Mouse (Mus musculus) liver, embryonic 13.5 days (tissue): ENCODE data around the gene Hspb8. TPM values are rescaled to one million over a fixed set of nuclear protein-coding genes. Genes with fewer than 3 reads are reported as not detected.
"Not testable (repeated sequence)": the region's sequence is repeated elsewhere in the genome, so short reads cannot be mapped to it uniquely, and the experiment has no call there.

ENCODE experiments used
- ATAC-seq: fragments of 200-750 bp; cut with Nextera tagmentation; 2 replicates; pipeline ENCODE4 v1.8.0; 2017; ENCODE audit warnings: low read depth, mild to moderate bottlenecking, moderate number of reproducible peaks, moderate library complexity
- DNase-seq: peaks from one replicate; pipeline ENCODE4 v3.0.0; 2022
- H3K27ac ChIP-seq: fragments of 300-500 bp; sonication (generic); 2 replicates; pipeline ENCODE4 v1.5.1; 2015; ENCODE audit warnings: moderate library complexity, mild to moderate bottlenecking, inconsistent platforms
- H3K27me3 ChIP-seq: fragments of 300-500 bp; sonication (generic); 2 replicates; pipeline ENCODE4 v1.6.1; 2015; ENCODE audit warnings: mild to moderate bottlenecking, inconsistent platforms
- H3K36me3 ChIP-seq: fragments of 300-500 bp; sonication (generic); 2 replicates; pipeline ENCODE4 v1.6.1; 2015; ENCODE audit warnings: mild to moderate bottlenecking, inconsistent platforms
- H3K4me1 ChIP-seq: fragments of 300-500 bp; sonication (generic); replicated peaks from 2 replicates; pipeline ENCODE4 v1.6.1; 2015; ENCODE audit warnings: inconsistent platforms
- H3K4me2 ChIP-seq: fragments of 300-500 bp; sonication (generic); 2 replicates; pipeline ENCODE4 v1.6.1; 2015; ENCODE audit warnings: inconsistent platforms, mild to moderate bottlenecking, moderate library complexity
- H3K4me3 ChIP-seq: fragments of 300-500 bp; sonication (generic); replicated peaks from 2 replicates; pipeline ENCODE4 v1.5.1; 2015; ENCODE audit warnings: mild to moderate bottlenecking, inconsistent platforms
- H3K9ac ChIP-seq: fragments of 300-500 bp; sonication (generic); 2 replicates; pipeline ENCODE4 v1.6.1; 2015; ENCODE audit warnings: mild to moderate bottlenecking, inconsistent platforms
- H3K9me3 ChIP-seq: fragments of 300-500 bp; sonication (generic); replicated peaks from 2 replicates; pipeline ENCODE4 v1.6.1; 2016; ENCODE audit warnings: inconsistent platforms
- WGBS: fragments of 180-500 bp; shearing (Covaris S2); methylation state at CpG from one replicate; pipeline ENCODE4 v1.1.7; 2015; ENCODE audit not compliant: insufficient replicate concordance; 5-methylcytosine and 5-hydroxymethylcytosine counted together
- polyA plus RNA-seq: library from polyadenylated mRNA; unstranded; fragments of >200 nt; fragmentation: Nextera tagmentation; extraction: Ambion mirVana; gene quantifications from 2 replicates; pipeline ENCODE4 v1.2.1, GENCODE M21; 2015

Hspb8 gene
- polyA plus RNA-seq, 1 experiment from 2014 or later = 1.1 TPM

DNA sequence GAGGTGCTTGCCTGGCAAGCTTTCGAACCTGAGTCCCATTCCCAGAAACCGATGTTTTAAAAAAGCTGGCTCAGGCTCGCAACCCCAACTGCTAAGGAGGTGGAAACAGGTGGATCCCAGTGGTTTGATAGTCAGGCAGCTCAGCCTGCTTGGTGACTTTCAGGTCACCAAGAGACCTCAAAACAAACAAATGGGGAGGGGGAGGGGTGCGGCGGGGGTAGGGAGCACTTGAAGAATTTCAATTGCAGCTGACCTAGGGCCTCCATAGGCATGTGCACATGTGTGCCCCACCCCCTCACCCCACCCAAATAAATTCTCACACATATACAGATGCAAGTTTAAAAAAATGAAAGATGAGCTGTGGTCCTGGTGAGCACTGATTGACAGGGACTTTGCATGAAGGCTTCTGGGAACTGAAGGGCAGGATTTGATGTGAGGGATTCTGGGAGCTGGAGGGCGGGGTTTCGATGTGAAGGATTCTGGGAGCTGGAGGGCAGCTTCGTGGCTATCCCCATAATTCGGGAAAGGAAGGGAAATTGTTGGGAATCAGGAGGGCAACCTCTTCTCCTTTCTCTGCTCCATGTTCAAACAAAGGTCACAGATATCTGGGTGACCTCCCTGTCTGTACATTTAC, 35.2 kb downstream of the Hspb8 start:
- no peaks in the 10 kb centered on the region for H3K36me3 ChIP-seq
- H3K27me3 ChIP-seq = no peaks in the 10 kb centered on the region
- 55% methylated on average over 9 of the region's 9 CpGs for WGBS
- no peak overlapping the region for H3K4me2 ChIP-seq
- no peak overlapping the region for H3K9ac ChIP-seq
- H3K9me3 ChIP-seq = no peaks in the 10 kb centered on the region
- no peak for ATAC-seq
- no peak for DNase-seq
- H3K4me1 ChIP-seq = no peaks in the 10 kb centered on the region
- H3K4me3 ChIP-seq = no peak overlapping the region
- H3K27ac ChIP-seq = no peak overlapping the region

DNA sequence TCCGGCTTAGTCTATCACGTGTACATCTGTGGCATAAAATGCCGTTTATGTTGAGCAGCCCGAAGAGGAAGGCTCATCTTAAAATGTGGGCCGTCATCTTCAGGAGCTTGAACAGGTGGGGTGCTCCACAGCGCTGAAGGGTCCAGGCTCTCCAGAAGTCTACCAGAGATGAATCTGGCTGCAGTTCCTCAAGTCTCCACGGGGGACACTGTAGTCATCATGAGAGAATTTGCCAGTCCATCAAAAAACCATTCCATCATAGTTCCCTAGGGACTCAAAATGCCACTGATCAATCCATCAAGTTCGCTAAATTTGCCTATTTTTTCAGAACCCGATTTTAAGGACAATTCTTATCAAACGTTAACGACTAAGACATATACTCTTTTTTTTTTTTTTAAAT, 36.6 kb downstream of the Hspb8 start:
- no peaks in the 10 kb centered on the region for H3K4me1 ChIP-seq
- 29% methylated on average over 11 of the region's 11 CpGs for WGBS
- H3K9ac ChIP-seq = no peak overlapping the region
- H3K27ac ChIP-seq = no peak overlapping the region
- no peaks in the 10 kb centered on the region for H3K9me3 ChIP-seq
- ATAC-seq (no peak), DNase-seq (no peak)
- no peak overlapping the region for H3K4me3 ChIP-seq
- H3K4me2 ChIP-seq = no peak overlapping the region
- H3K36me3 ChIP-seq = no peaks in the 10 kb centered on the region
- no peaks in the 10 kb centered on the region for H3K27me3 ChIP-seq

DNA sequence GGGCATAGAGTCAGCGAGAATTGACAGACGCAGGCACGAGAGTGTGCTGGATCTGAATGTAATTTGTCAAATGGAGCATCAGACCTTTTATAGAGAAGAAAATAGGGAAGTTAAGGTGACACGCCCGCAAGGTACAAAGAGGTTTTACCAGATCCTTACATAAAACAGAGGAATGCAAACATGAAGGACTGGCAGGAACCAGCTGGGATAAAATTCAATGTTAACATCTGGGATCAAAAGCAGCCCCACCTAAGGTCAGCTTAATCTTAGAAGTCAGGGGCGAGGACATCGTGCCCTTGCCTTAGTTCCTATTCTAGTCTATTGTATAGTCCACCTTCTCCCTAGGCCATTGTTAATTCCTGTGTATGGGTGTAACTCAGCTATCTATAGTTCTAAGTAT, 40.0 kb downstream of the Hspb8 start:
- H3K9me3 ChIP-seq, H3K4me2 ChIP-seq, H3K9ac ChIP-seq, H3K4me1 ChIP-seq, H3K27ac ChIP-seq, H3K36me3 ChIP-seq, ATAC-seq, H3K27me3 ChIP-seq, DNase-seq, H3K4me3 ChIP-seq: not testable (repeated sequence)
- WGBS = 76% methylated on average over 7 of the region's 7 CpGs

DNA sequence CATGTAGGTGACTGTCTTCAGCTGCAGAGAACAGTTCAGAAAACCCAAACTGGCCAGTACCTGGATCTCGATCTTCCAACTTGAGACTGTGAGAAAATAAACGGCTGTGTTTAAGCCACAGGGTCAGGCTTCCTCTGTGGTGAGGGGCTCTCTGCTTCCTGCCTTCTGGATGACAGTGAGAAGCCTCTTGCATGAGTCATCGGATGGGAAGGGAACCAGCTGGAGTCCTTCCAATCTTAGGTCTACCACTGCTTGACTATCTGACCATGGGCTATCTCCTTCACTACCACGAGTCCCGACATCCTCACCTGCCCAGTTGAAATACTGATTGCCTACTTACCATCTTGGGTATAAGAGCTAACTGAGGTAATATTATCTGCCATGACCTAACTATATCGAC, 40.9 kb downstream of the Hspb8 start:
- Histone ChIP-seq H3K36me3 (no peaks in the 10 kb centered on the region), H3K4me1 (no peaks in the 10 kb centered on the region), H3K4me3 (no peak overlapping the region), H3K9ac (no peak overlapping the region), H3K27ac (no peak overlapping the region), H3K4me2 (no peak overlapping the region), H3K9me3 (no peaks in the 10 kb centered on the region), H3K27me3 (no peaks in the 10 kb centered on the region)
- DNase-seq (no peak), ATAC-seq (no peak)
- 34% methylated on average over 6 of the region's 6 CpGs for WGBS

DNA sequence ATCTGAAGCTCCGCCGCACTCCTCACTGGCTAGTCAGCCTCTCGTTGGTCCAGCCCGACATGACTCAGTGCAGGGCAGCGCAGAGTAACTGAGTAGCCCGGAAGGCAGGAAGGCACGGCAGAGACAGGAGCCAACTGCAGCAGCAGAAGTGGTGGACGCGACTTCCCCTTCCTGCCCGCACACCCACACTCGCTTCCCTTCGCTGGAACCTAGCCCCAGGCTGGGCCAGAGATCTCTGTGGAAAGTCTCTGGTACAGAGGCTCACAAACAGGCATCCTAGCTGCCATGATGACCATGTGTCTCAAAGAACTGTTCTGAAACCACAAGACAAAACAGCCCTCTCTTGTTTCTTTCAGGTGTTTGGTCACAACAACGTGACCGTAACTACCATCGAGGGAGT, 41.4 kb downstream of the Hspb8 start:
- no peak for ATAC-seq
- no peaks in the 10 kb centered on the region for H3K4me1 ChIP-seq
- no peak for DNase-seq

DNA sequence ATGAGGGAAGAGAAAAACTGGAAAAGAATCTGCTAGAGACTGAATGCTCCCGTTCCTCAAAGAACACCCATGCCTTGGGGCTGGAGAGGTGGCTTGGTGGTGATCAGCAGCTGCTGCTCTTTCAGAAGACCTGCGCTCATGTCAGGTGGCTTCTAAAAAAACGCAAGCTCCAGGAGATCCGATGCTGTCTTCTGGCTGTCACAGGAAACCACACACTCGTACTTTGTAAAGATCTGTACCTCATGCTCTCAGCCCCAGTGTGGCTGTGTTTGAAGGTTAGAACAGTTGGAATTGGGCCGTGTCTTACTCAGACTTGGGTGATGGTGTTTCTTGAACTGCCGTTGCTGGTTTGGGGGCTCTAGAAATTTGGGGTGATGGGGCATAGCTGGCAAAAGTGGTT, 42.3 kb downstream of the Hspb8 start:
- no peak for DNase-seq
- Histone ChIP-seq H3K27ac (no peak overlapping the region), H3K27me3 (no peaks in the 10 kb centered on the region), H3K9me3 (no peaks in the 10 kb centered on the region), H3K4me3 (no peak overlapping the region), H3K36me3 (no peaks in the 10 kb centered on the region), H3K9ac (no peak overlapping the region), H3K4me2 (no peak overlapping the region), H3K4me1 (no peaks in the 10 kb centered on the region)
- ATAC-seq = no peak
- WGBS = 39% methylated on average over 7 of the region's 7 CpGs

More for the DNA sequence above, 41.4 kb downstream of the Hspb8 start:
- Histone ChIP-seq H3K4me2 (no peak overlapping the region), H3K9ac (no peak overlapping the region), H3K36me3 (no peaks in the 10 kb centered on the region), H3K4me3 (no peak overlapping the region), H3K27me3 (no peaks in the 10 kb centered on the region), H3K9me3 (no peaks in the 10 kb centered on the region), H3K27ac (no peak overlapping the region)
- 26% methylated on average over 15 of the region's 15 CpGs for WGBS

DNA sequence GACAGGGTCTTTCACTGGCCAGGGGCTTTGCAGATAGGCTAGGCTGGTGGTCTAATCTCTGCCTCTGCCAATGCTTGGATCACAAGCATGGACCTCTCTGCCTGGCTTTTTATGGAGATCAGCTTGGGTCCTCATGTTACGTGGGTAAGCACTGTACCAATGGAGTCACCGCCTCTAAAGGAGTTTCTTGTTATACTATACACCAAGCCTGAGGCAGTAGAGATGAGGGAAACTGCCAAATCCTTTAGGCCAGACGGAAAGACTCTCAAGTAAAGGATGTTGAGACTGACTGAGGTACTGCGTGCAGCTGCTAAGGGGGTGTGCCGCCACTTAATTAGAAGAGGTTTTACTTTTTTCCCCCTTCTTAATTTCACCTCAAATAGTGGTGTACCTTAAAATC, 43.8 kb downstream of the Hspb8 start:
- 69% methylated on average over 5 of the region's 5 CpGs for WGBS
- H3K4me1 ChIP-seq = no peaks in the 10 kb centered on the region
- H3K27ac ChIP-seq = no peak overlapping the region
- no peak overlapping the region for H3K9ac ChIP-seq
- H3K4me2 ChIP-seq = no peak overlapping the region
- no peaks in the 10 kb centered on the region for H3K27me3 ChIP-seq
- H3K9me3 ChIP-seq = no peaks in the 10 kb centered on the region
- no peak for DNase-seq
- ATAC-seq = no peak
- no peaks in the 10 kb centered on the region for H3K36me3 ChIP-seq
- no peak overlapping the region for H3K4me3 ChIP-seq

DNA sequence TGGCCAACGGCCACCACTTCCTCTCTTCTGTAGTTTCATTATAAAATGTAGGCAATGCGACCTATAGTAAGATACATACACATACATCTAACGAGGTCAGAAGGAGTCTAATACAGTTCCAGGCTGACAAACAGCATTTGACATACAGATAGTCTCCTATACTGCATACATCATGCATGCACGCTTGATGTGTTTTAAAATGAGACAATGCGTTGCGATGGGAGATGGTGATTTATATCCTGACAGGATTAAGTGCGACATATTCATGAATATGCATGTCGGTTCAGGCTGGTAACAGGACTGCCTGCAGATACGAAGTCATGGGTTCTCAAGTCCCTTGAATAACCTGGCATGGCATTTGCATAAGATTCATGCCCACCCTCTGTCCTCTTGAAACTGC, 54.7 kb downstream of the Hspb8 start:
- H3K27me3 ChIP-seq = no peaks in the 10 kb centered on the region
- H3K27ac ChIP-seq = no peak overlapping the region
- no peak for ATAC-seq

DNA sequence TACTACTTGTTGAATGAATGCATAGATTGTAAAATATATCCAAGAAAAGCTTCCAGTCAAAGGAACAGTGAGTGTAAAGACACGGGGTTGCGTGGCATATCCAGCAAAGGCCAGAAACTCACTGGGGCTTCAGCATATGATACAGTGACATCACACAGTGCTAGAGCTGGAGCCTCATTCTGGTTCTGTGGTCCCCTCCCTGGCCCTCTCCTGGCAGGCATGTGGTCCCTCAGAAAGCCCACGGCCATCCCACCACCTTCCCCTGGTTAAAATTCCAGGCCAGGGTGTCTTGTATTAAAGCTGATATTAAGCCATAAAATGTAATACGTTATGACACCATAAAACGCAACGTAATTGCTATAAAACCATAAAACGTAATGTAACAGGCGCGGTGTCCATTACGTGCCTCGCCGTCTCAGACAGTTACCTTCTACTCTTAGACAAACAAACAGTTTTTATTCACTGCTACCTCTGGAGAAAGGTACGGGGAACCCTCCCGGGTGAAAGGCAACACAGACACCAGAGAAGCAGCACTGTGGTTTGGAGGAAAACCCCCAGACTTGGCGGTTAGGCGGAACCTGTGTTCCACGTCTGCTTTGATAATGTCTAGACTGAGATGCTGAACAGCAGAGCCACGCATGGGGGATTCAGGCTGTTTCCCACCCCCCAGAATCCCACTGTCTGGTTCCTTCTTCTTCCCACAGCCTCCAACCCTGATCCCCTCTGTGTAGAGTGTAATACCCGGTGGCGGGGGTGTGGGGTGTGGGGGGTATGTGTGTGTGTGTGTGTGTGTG, 55.6 kb downstream of the Hspb8 start:
- Histone ChIP-seq H3K36me3 (no peaks in the 10 kb centered on the region), H3K4me2 (no peak overlapping the region), H3K4me3 (no peak overlapping the region), H3K27ac (no peak overlapping the region), H3K9me3 (peaks cover 3% of the 10 kb centered on the region; the same call in 1 of the 2 replicates), H3K4me1 (no peaks in the 10 kb centered on the region), H3K27me3 (no peaks in the 10 kb centered on the region), H3K9ac (no peak overlapping the region)
- WGBS = 74% methylated on average over 20 of the region's 20 CpGs
- DNase-seq (no peak), ATAC-seq (no peak)

More for the DNA sequence above, 54.7 kb downstream of the Hspb8 start:
- H3K36me3 ChIP-seq = no peaks in the 10 kb centered on the region
- H3K9ac ChIP-seq = no peak overlapping the region
- no peaks in the 10 kb centered on the region for H3K4me1 ChIP-seq
- peaks cover 3% of the 10 kb centered on the region; the same call in 1 of the 2 replicates for H3K9me3 ChIP-seq
- H3K4me2 ChIP-seq = no peak overlapping the region
- 73% methylated on average over 9 of the region's 9 CpGs for whole genome bisulfite sequencing
- DNase-seq = no peak
- no peak overlapping the region for H3K4me3 ChIP-seq

DNA sequence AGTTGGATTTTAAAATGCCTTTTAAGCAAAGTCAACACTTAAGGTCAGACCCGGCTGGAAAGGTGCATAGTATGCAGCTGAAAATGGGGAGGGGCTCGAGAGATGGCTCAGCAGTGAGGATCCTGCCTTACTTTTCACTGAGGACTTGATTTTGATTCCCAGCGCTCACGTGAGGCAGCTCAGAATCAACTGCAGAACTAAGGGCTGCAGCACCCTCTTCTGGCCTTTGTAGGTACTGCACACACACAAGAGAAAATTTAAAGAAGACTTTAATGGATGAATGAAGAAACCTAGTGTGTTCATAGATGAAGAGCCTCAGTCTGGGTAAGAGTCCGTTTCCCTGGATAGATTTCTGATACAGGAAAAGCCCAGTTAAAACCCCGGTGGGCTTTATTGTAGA, 61.3 kb downstream of the Hspb8 start:
- no peak overlapping the region for H3K4me2 ChIP-seq
- 58% methylated on average over 6 of the region's 6 CpGs for WGBS
- no peak for DNase-seq

DNA sequence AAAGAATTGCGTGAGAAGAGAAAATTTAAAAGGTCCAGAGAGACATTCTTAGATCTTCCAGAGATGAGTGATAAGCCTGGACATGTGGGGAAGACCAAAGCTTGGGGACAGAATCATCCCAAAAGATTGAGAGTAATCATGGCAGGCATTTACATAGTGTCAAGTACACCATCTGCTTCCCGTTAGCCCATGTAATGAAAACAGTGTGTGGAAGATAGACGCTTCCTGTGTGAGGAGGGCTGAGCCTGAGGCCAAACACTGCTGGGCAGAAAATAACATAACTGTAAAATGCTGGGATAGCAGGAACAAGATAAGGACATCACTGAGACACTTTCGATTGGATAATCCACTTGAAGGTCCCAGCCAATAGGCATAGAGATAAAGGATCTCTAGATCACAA, 61.9 kb downstream of the Hspb8 start:
- ATAC-seq = no peak
- no peaks in the 10 kb centered on the region for H3K36me3 ChIP-seq
- H3K4me2 ChIP-seq = no peak overlapping the region
- WGBS = 54% methylated on average over 4 of the region's 4 CpGs
- H3K27me3 ChIP-seq = no peaks in the 10 kb centered on the region
- DNase-seq = no peak
- peaks cover 6% of the 10 kb centered on the region for H3K9me3 ChIP-seq
- no peak overlapping the region for H3K27ac ChIP-seq
- no peak overlapping the region for H3K9ac ChIP-seq
- H3K4me1 ChIP-seq = no peaks in the 10 kb centered on the region
- H3K4me3 ChIP-seq = no peak overlapping the region

More for the DNA sequence above, 61.3 kb downstream of the Hspb8 start:
- no peak overlapping the region for H3K27ac ChIP-seq
- H3K9me3 ChIP-seq = peaks cover 6% of the 10 kb centered on the region
- no peak overlapping the region for H3K9ac ChIP-seq
- no peaks in the 10 kb centered on the region for H3K36me3 ChIP-seq
- no peaks in the 10 kb centered on the region for H3K27me3 ChIP-seq
- no peak for ATAC-seq
- no peak overlapping the region for H3K4me3 ChIP-seq
- H3K4me1 ChIP-seq = no peaks in the 10 kb centered on the region
